Mouse (Mus musculus) hindbrain, embryonic 11.5 days (tissue): ENCODE results near the gene Klhl22. TPM values are rescaled to one million over a fixed set of nuclear protein-coding genes. Genes with fewer than 3 reads are reported as not detected.

ENCODE experiments used
- ATAC-seq: fragments of 200-750 bp; cut with Nextera tagmentation; 2 replicates; pipeline ENCODE4 v1.8.0; 2017; ENCODE audit warnings: mild to moderate bottlenecking, moderate TSS enrichment, moderate library complexity; ENCODE audit not compliant: low FRiP score
- DNase-seq: peaks from one replicate; pipeline ENCODE4 v3.0.0-alpha.2; 2015; ENCODE audit warnings: low spot score
- H3K27ac ChIP-seq: fragments of 300-500 bp; sonication (generic); 2 replicates; pipeline ENCODE4 v1.5.1; 2014; ENCODE audit warnings: mild to moderate bottlenecking, low read depth, low read length
- H3K27me3 ChIP-seq: fragments of 300-500 bp; sonication (generic); 2 replicates; pipeline ENCODE4 v1.6.1; 2014; ENCODE audit warnings: mild to moderate bottlenecking, low read length, moderate library complexity, mixed read lengths; ENCODE audit not compliant: control insufficient read depth, insufficient read depth
- H3K36me3 ChIP-seq: fragments of 300-500 bp; sonication (generic); 2 replicates; pipeline ENCODE4 v1.6.1; 2014; ENCODE audit warnings: mild to moderate bottlenecking, low read length, moderate library complexity, mixed read lengths; ENCODE audit not compliant: control insufficient read depth, insufficient read depth
- H3K4me1 ChIP-seq: fragments of 300-500 bp; sonication (generic); replicated peaks from 2 replicates; pipeline ENCODE4 v1.6.1; 2014; ENCODE audit warnings: low read length, mixed read lengths; ENCODE audit not compliant: control insufficient read depth, insufficient read depth
- H3K4me2 ChIP-seq: fragments of 300-500 bp; sonication (generic); replicated peaks from 2 replicates; pipeline ENCODE4 v1.6.1; 2014; ENCODE audit warnings: mild to moderate bottlenecking, low read depth, low read length
- H3K4me3 ChIP-seq: fragments of 300-500 bp; sonication (generic); 2 replicates; pipeline ENCODE4 v1.5.1; 2014; ENCODE audit warnings: low read depth, low read length
- H3K9ac ChIP-seq: fragments of 300-500 bp; sonication (generic); 2 replicates; pipeline ENCODE4 v1.6.1; 2014; ENCODE audit warnings: low read depth, low read length
- H3K9me3 ChIP-seq: fragments of 300-500 bp; sonication (generic); 2 replicates; pipeline ENCODE4 v1.6.1; 2016; ENCODE audit warnings: low read length; ENCODE audit not compliant: control insufficient read depth
- WGBS: fragments of 180-500 bp; shearing (Covaris S2); extraction: QIAGEN DNeasy Blood & Tissue Kit; methylation state at CpG from one replicate; pipeline ENCODE4 v1.1.7; 2014; 5-methylcytosine and 5-hydroxymethylcytosine counted together
- polyA plus RNA-seq: library from polyadenylated mRNA; unstranded; fragments of >200 nt; fragmentation: Nextera tagmentation; extraction: Ambion mirVana; gene quantifications from 2 replicates; pipeline ENCODE4 v1.2.1, GENCODE M21; 2014

Klhl22 gene
- polyA plus RNA-seq, 1 experiment from 2014 or later, result 45.0 TPM

DNA sequence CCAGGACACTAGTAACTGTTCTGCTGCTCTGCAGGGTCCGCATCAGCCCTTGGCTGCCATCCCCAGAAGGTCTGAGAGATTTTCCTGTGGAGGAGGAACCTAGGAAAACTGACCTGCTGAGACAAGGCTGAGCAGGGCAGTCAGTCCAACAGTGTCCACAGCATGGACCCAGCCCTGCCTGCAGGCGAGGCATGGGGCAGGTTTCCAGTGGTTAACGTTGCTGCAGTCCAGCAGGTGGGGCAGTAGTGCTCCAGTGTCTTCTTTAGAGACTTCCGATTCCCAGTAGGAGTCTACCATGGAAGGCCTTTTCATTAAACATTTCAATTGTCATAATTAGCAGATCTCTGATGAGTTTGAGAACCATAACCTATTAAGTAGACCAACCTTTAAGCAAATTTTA lies 16.1 kb upstream of the Klhl22 start:
- no peaks in the 10 kb centered on the region for H3K9me3 ChIP-seq
- H3K27ac ChIP-seq, result no peak overlapping the region
- H3K4me2 ChIP-seq, result no peak overlapping the region
- no peak for ATAC-seq
- no peak overlapping the region for H3K9ac ChIP-seq
- no peaks in the 10 kb centered on the region for H3K27me3 ChIP-seq
- no peak for DNase-seq
- no peaks in the 10 kb centered on the region for H3K36me3 ChIP-seq
- WGBS, result 43% methylated on average over 4 of the region's 4 CpGs
- H3K4me1 ChIP-seq, result no peaks in the 10 kb centered on the region
- no peak overlapping the region for H3K4me3 ChIP-seq

DNA sequence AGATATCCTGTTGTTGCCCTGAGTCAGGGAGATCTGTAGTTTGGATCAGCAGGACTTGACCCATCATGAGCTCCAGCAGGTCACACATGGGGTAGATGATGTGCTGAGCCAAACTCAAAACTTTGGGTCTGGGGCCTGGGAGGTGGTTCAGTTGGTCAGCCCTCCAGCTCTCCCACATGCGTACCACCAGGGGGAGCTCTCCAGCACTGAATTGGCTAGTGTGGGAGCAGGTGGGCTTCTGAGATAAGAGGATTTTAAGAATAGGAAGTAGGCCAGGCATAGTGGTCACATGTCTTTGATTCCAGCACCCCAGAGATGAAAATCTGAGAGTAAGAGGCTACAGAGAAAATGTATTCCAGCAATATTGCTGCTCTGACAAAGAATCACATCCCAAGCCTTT lies 14.9 kb upstream of the Klhl22 start:
- whole genome bisulfite sequencing, result 0% methylated on average over 1 of the region's 1 CpGs
- Histone ChIP-seq H3K4me1 (no peaks in the 10 kb centered on the region), H3K9ac (no peak overlapping the region), H3K36me3 (no peaks in the 10 kb centered on the region), H3K4me3 (no peak overlapping the region), H3K9me3 (no peaks in the 10 kb centered on the region), H3K4me2 (no peak overlapping the region), H3K27ac (no peak overlapping the region), H3K27me3 (no peaks in the 10 kb centered on the region)
- DNase-seq, result peak; percentile 71
- ATAC-seq, result no peak

DNA sequence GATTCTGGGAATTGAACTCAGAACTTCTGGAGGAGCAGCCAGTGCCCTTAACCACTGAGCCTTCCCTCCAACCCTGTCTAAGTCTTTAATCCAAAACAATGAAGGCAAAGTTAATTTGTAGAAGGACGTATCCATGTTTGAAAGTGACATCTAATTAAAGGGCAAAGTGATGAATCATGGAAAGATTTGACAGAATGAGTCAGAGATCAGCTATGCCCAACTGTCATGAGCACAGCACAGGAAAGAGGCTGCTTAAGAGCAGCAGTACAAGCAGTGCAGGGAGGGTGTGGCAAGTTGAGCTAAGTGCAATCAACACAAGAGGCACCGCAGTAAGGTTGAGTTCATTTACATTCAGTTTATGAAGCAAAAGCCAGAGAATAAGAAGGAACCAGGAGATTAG lies 14.4 kb upstream of the Klhl22 start:
- 87% methylated on average over 2 of the region's 2 CpGs for WGBS
- H3K9me3 ChIP-seq, result no peaks in the 10 kb centered on the region
- ATAC-seq, result no peak
- H3K9ac ChIP-seq, result no peak overlapping the region
- H3K4me1 ChIP-seq, result no peaks in the 10 kb centered on the region
- no peak for DNase-seq
- H3K27me3 ChIP-seq, result no peaks in the 10 kb centered on the region
- no peak overlapping the region for H3K4me2 ChIP-seq
- no peaks in the 10 kb centered on the region for H3K36me3 ChIP-seq
- H3K4me3 ChIP-seq, result no peak overlapping the region
- no peak overlapping the region for H3K27ac ChIP-seq

DNA sequence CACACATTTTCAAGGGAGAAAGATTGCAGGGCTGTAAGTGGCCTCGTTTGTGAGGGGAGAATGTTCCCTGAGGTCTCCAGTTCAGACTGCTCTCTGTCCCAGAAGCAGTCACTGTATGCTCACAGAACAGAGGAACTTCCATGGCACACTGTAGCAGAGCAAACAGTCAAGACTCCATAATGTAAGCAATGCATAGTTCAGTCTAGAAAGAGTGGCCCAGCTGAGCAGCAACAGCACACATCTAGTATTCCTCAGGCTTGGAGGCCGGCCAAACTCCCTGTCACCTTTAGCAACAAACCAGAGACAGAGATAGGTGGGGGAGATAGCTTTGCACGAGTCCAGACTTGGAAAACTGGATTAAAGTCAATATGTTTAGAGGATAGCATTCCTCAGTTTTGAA lies 6.4 kb upstream of the Klhl22 start:
- WGBS, result 40% methylated on average over 3 of the region's 3 CpGs
- no peaks in the 10 kb centered on the region for H3K36me3 ChIP-seq
- ATAC-seq, result no peak
- no peaks in the 10 kb centered on the region for H3K27me3 ChIP-seq
- no peaks in the 10 kb centered on the region for H3K4me1 ChIP-seq
- H3K27ac ChIP-seq, result no peak overlapping the region
- DNase-seq, result no peak
- H3K4me3 ChIP-seq, result no peak overlapping the region
- no peaks in the 10 kb centered on the region for H3K9me3 ChIP-seq
- no peak overlapping the region for H3K4me2 ChIP-seq
- no peak overlapping the region for H3K9ac ChIP-seq

DNA sequence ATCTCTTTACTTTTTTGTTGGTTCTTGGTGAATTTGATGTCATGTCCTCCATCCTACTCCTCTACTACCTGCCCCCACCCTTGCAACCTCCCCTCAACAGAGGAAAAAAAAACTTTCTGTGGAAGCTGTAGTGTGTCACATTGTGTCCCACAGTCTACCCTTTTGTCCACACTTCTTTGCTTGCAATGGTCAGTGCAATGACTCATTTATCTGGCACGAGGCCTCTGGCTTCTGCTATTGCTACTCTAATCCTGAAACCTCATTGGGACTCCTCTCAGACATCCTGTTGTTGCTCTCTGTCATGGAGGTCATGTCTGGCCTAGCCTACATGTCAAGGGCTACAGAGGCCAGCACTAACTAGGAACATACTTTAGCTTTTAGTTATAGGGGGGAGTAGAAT lies 5.7 kb upstream of the Klhl22 start:
- 49% methylated on average over 1 of the region's 1 CpGs for WGBS
- H3K27ac ChIP-seq, result no peak overlapping the region
- no peak for DNase-seq

DNA sequence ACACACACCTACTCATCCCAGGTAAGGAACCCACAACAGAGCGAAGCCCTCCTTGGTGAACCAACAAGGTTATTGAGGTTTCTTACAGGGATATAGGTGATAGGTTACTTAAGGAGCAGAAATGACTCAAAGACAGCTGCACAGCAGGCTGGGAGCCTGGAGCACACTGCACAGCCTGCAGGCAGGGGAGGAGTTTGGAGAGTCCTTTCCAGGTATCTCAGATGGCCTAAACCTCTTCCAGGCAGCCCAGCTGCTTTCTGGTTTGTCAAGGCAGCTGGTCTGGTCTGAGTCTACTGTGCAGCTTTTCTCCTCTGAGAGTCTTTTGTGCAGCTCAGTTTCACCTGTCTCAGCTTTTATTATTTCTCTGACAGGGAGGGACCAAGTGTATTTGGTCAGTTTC lies 1.7 kb upstream of the Klhl22 start:
- peaks cover 2% of the 10 kb centered on the region; the same call in 1 of the 2 replicates for H3K4me1 ChIP-seq
- no peak overlapping the region for H3K4me2 ChIP-seq
- no peaks in the 10 kb centered on the region for H3K27me3 ChIP-seq
- WGBS, result 100% methylated on average over 1 of the region's 1 CpGs
- H3K9ac ChIP-seq, result no peak overlapping the region
- no peak overlapping the region for H3K4me3 ChIP-seq
- no peak for ATAC-seq
- no peak for DNase-seq
- H3K27ac ChIP-seq, result no peak overlapping the region
- H3K36me3 ChIP-seq, result no peaks in the 10 kb centered on the region
- no peaks in the 10 kb centered on the region for H3K9me3 ChIP-seq

More for the DNA sequence above, 5.7 kb upstream of the Klhl22 start:
- H3K4me3 ChIP-seq, result no peak overlapping the region
- ATAC-seq, result no peak
- no peak overlapping the region for H3K4me2 ChIP-seq
- H3K9ac ChIP-seq, result no peak overlapping the region
- no peaks in the 10 kb centered on the region for H3K36me3 ChIP-seq
- H3K9me3 ChIP-seq, result no peaks in the 10 kb centered on the region
- no peaks in the 10 kb centered on the region for H3K27me3 ChIP-seq
- no peaks in the 10 kb centered on the region for H3K4me1 ChIP-seq

DNA sequence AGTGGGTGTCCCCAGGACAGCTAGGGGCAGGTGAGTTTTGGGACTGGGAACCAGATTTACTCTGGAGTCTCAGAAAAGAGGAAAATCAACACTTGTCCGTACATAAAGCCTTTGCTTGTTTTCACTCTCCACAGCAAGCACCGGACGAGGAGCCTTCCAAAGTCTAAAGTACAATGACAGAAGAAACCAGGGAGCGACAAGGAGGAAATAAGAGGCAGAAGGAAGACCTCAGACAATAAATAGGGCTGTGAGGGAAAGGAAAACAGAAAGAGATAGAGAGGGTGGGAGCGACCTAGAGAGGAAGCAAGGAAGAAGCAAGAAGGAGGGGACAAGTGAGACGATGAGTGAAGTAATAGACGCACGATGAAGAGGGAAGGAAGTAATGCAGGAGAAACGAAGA lies 516 bp upstream of the Klhl22 start:
- H3K27ac ChIP-seq, result no peak overlapping the region
- ATAC-seq, result no peak
- no peaks in the 10 kb centered on the region for H3K36me3 ChIP-seq
- DNase-seq, result no peak
- peak overlapping the region; percentile 97 for H3K4me2 ChIP-seq
- no peaks in the 10 kb centered on the region for H3K9me3 ChIP-seq
- H3K4me3 ChIP-seq, result peak overlapping the region; percentile 66
- peaks cover 2% of the 10 kb centered on the region; the same call in 1 of the 2 replicates for H3K4me1 ChIP-seq
- H3K27me3 ChIP-seq, result no peaks in the 10 kb centered on the region
- peak overlapping the region; percentile 86; the same call in 1 of the 2 replicates for H3K9ac ChIP-seq
- whole genome bisulfite sequencing, result 52% methylated on average over 9 of the region's 9 CpGs

DNA sequence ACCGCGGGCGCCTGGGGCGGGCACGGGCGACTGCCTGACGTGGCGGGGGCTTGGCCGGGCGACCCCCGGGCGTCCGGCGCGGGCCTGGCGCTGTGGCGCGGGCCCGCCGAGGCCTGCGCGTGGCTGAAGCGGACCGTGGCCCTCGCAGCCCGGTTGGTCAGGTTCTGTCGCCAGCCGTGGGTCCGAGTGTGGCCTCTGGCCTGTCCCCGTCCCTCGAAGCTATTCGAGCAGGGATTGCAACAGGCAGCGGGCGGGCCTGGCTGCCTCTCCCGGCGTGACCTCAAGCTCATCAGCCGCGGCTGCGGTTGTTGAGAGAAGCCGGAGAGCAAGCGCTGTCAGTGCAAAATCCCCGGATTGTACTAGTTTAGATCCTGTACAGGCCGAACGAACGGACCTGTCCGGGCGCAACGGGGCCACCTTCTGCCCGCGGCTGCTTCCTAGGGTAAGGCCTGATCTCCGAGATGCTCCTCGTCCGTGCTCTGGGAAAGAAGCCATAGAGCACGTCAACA lies 449 bp downstream of the Klhl22 start:
- no peak overlapping the region for H3K27ac ChIP-seq
- H3K4me3 ChIP-seq, result peak overlapping the region; percentile 66
- DNase-seq, result peak; percentile 63
- ATAC-seq, result peak; percentile 81
- H3K9me3 ChIP-seq, result no peaks in the 10 kb centered on the region
- no peaks in the 10 kb centered on the region for H3K36me3 ChIP-seq
- H3K27me3 ChIP-seq, result no peaks in the 10 kb centered on the region
- H3K9ac ChIP-seq, result peak overlapping the region; percentile 86
- 2% methylated on average over 53 of the region's 54 CpGs for WGBS
- H3K4me2 ChIP-seq, result peak overlapping the region; percentile 97
- peaks cover 2% of the 10 kb centered on the region; the same call in 1 of the 2 replicates for H3K4me1 ChIP-seq

DNA sequence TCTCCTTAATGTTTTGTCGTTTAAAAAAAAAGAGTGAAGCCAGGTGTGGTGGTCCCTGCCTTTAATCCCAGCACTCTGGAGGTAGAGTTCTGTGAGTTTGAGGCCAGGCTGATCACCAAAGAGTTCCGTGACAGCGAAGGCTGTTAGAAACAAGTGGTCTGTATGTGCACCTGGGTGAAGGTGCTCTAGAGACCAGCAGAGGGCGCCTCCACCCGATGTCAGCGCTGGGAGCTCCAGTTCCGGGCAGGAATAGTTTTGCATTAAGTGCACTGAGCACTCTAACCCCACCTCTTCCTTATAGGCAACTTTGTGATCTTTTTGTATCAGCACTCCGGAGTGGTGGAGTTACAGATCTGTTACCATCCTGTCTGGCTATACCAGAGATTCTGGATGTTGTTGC lies 1.2 kb downstream of the Klhl22 start:
- 37% methylated on average over 8 of the region's 8 CpGs for WGBS
- H3K27ac ChIP-seq, result no peak overlapping the region
- DNase-seq (peak; percentile 65), ATAC-seq (no peak)
- no peaks in the 10 kb centered on the region for H3K9me3 ChIP-seq
- peak overlapping the region; percentile 97; the same call in 1 of the 2 replicates for H3K4me2 ChIP-seq
- H3K9ac ChIP-seq, result no peak overlapping the region
- H3K4me1 ChIP-seq, result peaks cover 2% of the 10 kb centered on the region; the same call in 1 of the 2 replicates
- no peaks in the 10 kb centered on the region for H3K36me3 ChIP-seq
- no peak overlapping the region for H3K4me3 ChIP-seq
- H3K27me3 ChIP-seq, result no peaks in the 10 kb centered on the region
